Mouse (Mus musculus) heart, embryonic 12.5 days (tissue): ENCODE measurements around the gene Smg7. TPM values are rescaled to one million over a fixed set of nuclear protein-coding genes. Genes with fewer than 3 reads are reported as not detected.

Experiments
- ATAC-seq: fragments of 200-750 bp; cut with Nextera tagmentation; 2 replicates; pipeline ENCODE4 v1.8.0; 2017; ENCODE audit warnings: moderate TSS enrichment, moderate library complexity; ENCODE audit not compliant: insufficient number of reproducible peaks, low FRiP score
- H3K27ac ChIP-seq: fragments of 300-500 bp; sonication (generic); 2 replicates; pipeline ENCODE4 v1.5.1; 2016; ENCODE audit warnings: mild to moderate bottlenecking, moderate library complexity; ENCODE audit not compliant: poor library complexity, severe bottlenecking
- H3K27me3 ChIP-seq: fragments of 300-500 bp; sonication (generic); replicated peaks from 2 replicates; pipeline ENCODE4 v1.6.1; 2016; ENCODE audit warnings: mild to moderate bottlenecking, moderate library complexity
- H3K36me3 ChIP-seq: fragments of 300-500 bp; sonication (generic); 2 replicates; pipeline ENCODE4 v1.6.1; 2016; ENCODE audit warnings: mild to moderate bottlenecking, moderate library complexity
- H3K4me1 ChIP-seq: fragments of 300-500 bp; sonication (generic); replicated peaks from 2 replicates; pipeline ENCODE4 v1.6.1; 2016; ENCODE audit warnings: mild to moderate bottlenecking
- H3K4me2 ChIP-seq: fragments of 300-500 bp; sonication (generic); 2 replicates; pipeline ENCODE4 v1.6.1; 2016; ENCODE audit warnings: mild to moderate bottlenecking, moderate library complexity
- H3K4me3 ChIP-seq: fragments of 300-500 bp; sonication (generic); 2 replicates; pipeline ENCODE4 v1.5.1; 2016; ENCODE audit warnings: mild to moderate bottlenecking
- H3K9ac ChIP-seq: fragments of 300-500 bp; sonication (generic); 2 replicates; pipeline ENCODE4 v1.6.1; 2016; ENCODE audit warnings: mild to moderate bottlenecking, moderate library complexity
- H3K9me3 ChIP-seq: fragments of 300-500 bp; sonication (generic); replicated peaks from 2 replicates; pipeline ENCODE4 v1.6.1; 2016; ENCODE audit warnings: mild to moderate bottlenecking, moderate library complexity
- WGBS: fragments of 180-500 bp; shearing (Covaris S2); methylation state at CpG from one replicate; pipeline ENCODE4 v1.1.7; 2016; 5-methylcytosine and 5-hydroxymethylcytosine counted together
- polyA plus RNA-seq: library from polyadenylated mRNA; unstranded; fragments of >200 nt; fragmentation: Nextera tagmentation; extraction: Ambion mirVana; gene quantifications from 2 replicates; pipeline ENCODE4 v1.2.1, GENCODE M21; 2016

Smg7 gene
- polyA plus RNA-seq, 1 experiment from 2014 or later = 32.3 TPM

DNA sequence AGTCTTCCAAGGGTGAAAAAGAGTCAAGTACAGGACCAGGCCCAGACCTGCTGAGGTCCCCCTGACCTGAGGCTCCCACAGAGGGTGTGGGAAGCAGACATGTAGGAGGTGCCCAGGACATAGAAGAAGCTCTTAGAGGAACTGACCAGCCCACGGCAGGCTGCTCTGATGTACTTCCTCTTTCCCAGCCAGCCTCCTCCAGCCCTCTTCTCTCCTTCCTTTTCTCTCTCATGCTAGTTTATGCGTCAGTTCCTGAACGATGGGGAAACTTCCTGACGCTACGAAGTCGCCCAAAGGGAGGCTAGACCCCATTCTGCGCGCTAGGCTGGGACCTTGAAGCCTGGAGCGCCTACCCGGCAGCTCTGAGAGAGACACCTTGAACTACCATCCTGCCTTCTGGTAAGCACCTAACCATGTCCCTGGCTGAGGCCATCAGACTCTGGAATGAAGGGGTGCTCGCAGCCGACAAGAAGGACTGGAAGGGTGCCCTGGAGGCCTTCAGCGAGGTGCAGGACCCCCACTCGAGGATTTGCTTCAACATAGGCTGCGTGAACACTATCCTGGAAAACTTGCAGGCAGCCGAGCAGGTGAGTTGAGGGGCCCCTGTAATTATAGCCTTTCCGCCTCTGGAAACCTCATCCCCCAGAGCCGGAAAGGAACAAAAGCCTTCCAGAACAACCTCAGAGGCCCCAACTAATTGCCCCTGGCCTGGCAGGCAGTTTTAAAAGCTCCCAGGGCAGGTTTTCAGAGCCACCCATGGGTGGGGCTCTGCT, 94.6 kb downstream of the Smg7 start:
- Histone ChIP-seq H3K4me1 (peaks cover 11% of the 10 kb centered on the region), H3K9me3 (no peaks in the 10 kb centered on the region), H3K27me3 (no peaks in the 10 kb centered on the region), H3K9ac (no peak overlapping the region), H3K4me2 (no peak overlapping the region), H3K27ac (no peak overlapping the region), H3K36me3 (no peaks in the 10 kb centered on the region), H3K4me3 (no peak overlapping the region)
- WGBS = 68% methylated on average over 18 of the region's 18 CpGs
- no peak for ATAC-seq

DNA sequence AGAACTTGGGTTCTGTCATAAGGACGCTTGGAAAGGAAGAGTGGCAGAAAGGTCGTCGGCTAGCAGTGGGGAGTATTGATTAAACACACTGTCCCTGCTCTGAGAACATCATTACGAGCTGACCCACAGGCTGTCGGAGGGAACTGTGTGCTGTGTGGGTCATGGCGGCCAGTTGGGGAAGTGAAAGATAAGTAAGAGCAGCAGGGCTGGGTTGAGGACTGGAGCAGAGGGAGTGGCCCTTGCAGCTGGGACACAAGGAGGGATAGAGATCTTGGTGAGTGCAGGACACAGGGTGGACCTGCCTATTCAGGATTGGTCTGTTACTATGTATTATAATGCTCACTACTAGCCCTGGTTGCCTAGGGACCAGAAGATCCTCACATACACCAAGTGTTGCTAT, 97.5 kb downstream of the Smg7 start:
- no peak overlapping the region for H3K4me3 ChIP-seq
- no peaks in the 10 kb centered on the region for H3K9me3 ChIP-seq
- no peak for ATAC-seq
- no peaks in the 10 kb centered on the region for H3K27me3 ChIP-seq
- peaks cover 11% of the 10 kb centered on the region for H3K4me1 ChIP-seq
- H3K9ac ChIP-seq = no peak overlapping the region
- 68% methylated on average over 6 of the region's 6 CpGs for WGBS
- H3K4me2 ChIP-seq = no peak overlapping the region
- H3K36me3 ChIP-seq = no peaks in the 10 kb centered on the region
- no peak overlapping the region for H3K27ac ChIP-seq

DNA sequence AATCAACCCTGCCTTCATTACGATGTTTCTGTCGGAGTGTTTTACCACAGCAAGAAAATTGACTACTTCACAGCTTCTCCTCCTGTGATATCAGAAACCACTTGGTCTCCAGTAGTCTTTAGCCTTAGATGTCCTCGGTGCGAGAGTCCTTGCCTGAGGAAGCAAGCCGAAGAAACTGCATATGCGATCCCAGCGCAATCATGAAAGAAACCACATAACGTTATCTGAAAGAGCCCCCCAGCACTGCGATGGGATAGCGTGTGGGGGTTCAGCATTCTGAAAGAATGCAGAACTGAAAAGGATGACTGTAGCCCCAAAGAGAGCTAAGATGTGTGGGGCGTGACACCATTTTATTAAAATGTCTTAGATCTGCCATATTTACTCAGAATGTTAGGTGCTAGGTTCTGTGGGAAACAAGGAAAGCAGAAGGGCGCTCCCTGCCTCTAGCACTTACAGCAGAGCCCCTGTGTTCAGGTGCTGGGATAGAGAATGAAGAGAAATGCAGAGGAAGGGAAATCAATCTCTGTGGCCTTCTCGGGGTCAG, 101.7 kb downstream of the Smg7 start:
- Histone ChIP-seq H3K4me1 (peaks cover 16% of the 10 kb centered on the region), H3K9me3 (no peaks in the 10 kb centered on the region), H3K27ac (0 out of 2 replicates have a peak overlapping the region, but pooled peaks have one; percentile 65), H3K4me2 (no peak overlapping the region), H3K36me3 (no peaks in the 10 kb centered on the region), H3K4me3 (no peak overlapping the region), H3K9ac (no peak overlapping the region), H3K27me3 (no peaks in the 10 kb centered on the region)
- no peak for ATAC-seq
- WGBS = 80% methylated on average over 13 of the region's 13 CpGs

DNA sequence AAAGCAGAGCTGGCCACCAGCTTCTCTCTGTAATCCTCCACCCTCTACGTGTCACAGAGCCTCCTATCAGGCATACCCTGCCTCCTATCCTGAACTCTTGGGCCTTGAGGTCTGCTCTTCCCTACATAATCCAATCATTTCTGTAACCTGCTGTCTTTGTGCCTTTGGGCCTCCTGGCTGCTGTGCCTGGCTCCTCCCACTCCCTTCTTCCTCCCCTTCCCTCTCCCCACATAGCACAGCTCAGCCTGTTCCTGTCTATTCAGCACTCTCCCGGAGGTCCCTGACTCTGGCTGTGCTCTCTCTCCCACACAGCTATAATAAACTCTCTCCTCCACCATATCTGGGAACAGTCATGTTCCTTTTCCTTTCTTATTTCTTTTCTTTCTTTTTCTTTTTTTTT, 102.5 kb downstream of the Smg7 start, which contains the start of gene Ncf2:
Gene Ncf2 (plus strand): TSS at position 298 of the 400 bp plus-strand sequence.
- Histone ChIP-seq H3K36me3 (no peaks in the 10 kb centered on the region), H3K27me3 (no peaks in the 10 kb centered on the region), H3K4me3 (no peak within 1 kb of the TSS), H3K27ac (peak within 1 kb of the TSS; percentile 65), H3K4me1 (peaks cover 18% of the 10 kb centered on the region), H3K9me3 (no peaks in the 10 kb centered on the region), H3K9ac (0 out of 2 replicates have a peak within 1 kb of the TSS, but pooled peaks have one; percentile 28), H3K4me2 (no peak within 1 kb of the TSS)
- ATAC-seq = peak; percentile 88
- 8% methylated on average over 2 of the region's 2 CpGs for WGBS

DNA sequence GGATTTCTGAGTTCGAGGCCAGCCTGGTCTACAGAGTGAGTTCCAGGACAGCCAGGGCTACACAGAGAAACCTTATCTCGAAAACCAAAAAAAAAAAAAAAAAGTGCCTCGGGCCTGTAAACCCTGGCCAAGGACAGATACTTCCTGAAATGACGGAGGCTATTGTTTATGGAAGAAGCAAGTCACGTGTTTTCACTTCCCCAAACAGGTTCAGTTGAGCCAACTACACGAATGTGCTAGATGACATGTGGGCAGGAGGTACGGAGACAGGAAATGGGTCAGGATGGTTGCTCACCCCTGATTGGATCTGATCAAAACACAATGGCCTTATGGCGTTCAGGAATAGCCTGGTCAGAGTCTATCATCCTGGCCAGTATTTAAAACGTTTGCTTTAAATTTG, 104.3 kb downstream of the Smg7 start:
- WGBS = 53% methylated on average over 9 of the region's 9 CpGs
- ATAC-seq = peak; percentile 58
- no peak overlapping the region for H3K27ac ChIP-seq

DNA sequence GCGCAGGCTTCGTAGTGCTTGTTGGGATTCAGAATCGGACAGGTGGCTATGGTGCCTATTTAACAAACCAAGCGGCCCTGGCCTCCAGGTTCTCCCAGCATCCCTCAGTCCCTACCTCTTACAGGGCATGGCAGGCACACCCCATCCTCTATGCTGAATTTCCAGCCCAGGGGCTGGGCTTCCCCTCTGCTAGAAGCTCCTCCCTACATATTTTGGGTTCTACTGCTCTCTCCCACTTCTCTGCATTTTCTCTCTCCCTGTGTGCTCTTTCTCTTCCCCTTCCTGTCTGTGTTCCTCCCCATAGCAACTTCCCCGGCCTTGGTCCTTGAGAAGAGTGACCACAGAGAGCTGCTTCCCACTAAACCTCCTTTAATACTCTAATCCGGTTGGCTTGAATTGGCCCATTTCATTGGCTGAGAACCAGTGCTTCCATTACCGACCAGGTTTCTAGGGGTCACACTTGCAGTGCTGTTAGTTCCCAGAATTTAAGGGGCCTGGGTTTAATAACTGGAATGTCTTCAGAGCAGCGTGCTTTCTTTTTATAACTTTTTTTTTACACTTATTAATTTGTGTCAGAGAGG, 105.7 kb downstream of the Smg7 start:
- WGBS = 81% methylated on average over 8 of the region's 8 CpGs

More for the DNA sequence above, 104.3 kb downstream of the Smg7 start:
- no peak overlapping the region for H3K9ac ChIP-seq
- H3K27me3 ChIP-seq = no peaks in the 10 kb centered on the region
- H3K9me3 ChIP-seq = no peaks in the 10 kb centered on the region
- peaks cover 26% of the 10 kb centered on the region for H3K4me1 ChIP-seq
- H3K36me3 ChIP-seq = no peaks in the 10 kb centered on the region
- H3K4me2 ChIP-seq = no peak overlapping the region
- no peak overlapping the region for H3K4me3 ChIP-seq

DNA sequence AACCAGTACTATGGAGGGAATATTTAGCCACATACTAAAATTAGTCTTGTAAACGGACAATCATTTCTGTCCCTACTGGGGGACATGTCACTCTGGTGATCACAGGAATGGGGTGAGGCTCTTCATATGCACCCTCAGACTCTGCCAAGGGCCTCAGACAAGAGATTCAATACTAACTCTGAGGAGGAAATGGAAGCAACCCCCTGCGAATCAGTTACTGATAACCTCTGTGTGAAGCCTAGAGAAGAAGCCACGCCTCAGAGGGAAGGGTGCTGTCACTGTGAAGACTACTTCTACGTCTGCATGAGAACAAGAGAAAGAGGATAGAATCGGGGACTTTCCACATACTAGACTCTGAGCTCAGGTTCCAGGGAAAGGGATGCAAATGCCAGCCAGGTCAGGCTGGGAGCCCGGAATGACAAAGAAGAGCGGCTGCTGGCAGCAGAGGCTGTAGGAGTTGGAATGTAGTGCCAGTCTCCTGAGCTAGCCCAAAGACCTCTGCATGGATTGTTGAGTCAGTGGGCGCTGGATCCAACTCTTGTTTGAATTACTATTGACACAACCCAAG, 106.7 kb downstream of the Smg7 start:
- no peak for ATAC-seq
- no peak overlapping the region for H3K9ac ChIP-seq
- no peaks in the 10 kb centered on the region for H3K36me3 ChIP-seq
- H3K9me3 ChIP-seq = no peaks in the 10 kb centered on the region
- WGBS = 46% methylated on average over 8 of the region's 8 CpGs
- H3K4me1 ChIP-seq = peaks cover 42% of the 10 kb centered on the region
- H3K4me3 ChIP-seq = no peak overlapping the region
- H3K27ac ChIP-seq = no peak overlapping the region
- H3K4me2 ChIP-seq = no peak overlapping the region
- no peaks in the 10 kb centered on the region for H3K27me3 ChIP-seq

More for the DNA sequence above, 105.7 kb downstream of the Smg7 start:
- H3K9me3 ChIP-seq = no peaks in the 10 kb centered on the region
- no peak for ATAC-seq
- H3K4me2 ChIP-seq = no peak overlapping the region
- peaks cover 33% of the 10 kb centered on the region for H3K4me1 ChIP-seq
- H3K9ac ChIP-seq = no peak overlapping the region
- no peak overlapping the region for H3K4me3 ChIP-seq
- H3K27ac ChIP-seq = no peak overlapping the region
- no peaks in the 10 kb centered on the region for H3K27me3 ChIP-seq
- H3K36me3 ChIP-seq = no peaks in the 10 kb centered on the region

DNA sequence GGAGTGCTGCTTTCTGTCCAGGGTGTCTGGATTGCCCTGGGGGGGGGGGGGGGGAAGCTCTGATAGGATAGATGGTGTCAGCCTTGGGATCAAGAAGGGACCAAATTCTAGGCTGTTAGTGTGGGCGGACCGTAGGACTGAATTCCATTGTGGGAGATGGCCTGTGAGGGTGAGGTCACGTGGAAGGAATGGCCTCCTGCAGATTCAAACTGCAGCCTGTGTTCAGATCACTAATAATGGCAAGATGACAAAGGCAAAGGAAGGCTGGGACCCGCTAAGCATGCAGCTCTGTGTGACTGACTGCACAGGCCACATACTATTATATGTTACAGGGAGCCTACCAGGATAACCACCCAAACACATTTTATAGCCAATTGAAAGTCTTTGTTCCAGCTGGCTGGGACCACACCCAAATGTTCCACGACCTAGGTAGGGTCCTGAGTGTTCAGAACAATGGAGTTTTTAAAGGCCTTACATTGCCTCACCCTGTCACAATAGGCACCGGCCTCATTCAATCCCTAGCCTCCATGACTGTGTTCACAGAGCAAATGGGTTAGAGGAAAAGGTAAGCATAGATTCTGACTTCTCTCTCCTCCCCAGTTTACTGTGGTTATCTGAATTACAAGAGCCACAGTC, 108.8 kb downstream of the Smg7 start:
- no peak for ATAC-seq
- Histone ChIP-seq H3K27me3 (no peaks in the 10 kb centered on the region), H3K4me1 (peaks cover 37% of the 10 kb centered on the region), H3K9me3 (no peaks in the 10 kb centered on the region), H3K27ac (no peak overlapping the region), H3K36me3 (no peaks in the 10 kb centered on the region), H3K4me2 (no peak overlapping the region), H3K9ac (no peak overlapping the region), H3K4me3 (no peak overlapping the region)
- WGBS = 56% methylated on average over 6 of the region's 6 CpGs

DNA sequence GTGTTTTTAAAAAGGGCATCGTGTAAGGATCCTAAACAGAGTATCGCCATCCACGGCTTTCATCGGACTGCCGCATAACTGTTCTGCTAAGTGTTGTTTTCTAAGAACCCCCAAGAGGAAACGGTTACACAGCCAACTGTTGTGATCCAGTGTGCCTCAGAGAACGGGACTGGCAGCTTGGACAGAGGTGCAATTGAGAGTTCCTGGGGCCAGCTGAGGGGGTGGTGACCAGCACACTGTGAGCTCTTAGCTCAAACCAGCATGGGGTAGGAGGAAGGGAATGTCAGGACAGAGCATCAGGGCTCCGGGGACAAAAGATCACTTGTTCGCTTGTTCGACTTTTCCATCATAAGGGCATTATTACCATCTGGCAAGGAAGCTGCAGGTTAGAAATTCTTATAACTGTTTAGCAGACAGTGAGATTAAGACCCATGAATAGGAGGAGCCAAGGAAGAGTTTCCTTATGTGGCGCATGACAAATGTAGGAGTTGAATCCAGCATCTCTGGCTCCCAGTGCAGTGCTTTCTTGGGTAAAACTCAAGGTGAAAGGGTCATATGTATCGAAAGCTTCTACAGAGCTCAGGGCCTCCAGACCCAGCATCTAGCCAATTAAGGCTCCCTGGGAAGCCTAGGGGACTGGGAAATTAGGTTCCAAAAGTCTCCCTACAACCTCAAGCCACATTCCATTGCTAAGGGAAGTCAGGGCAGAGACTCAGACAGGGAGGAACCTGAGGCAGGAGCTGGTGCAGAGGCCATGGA, 109.5 kb downstream of the Smg7 start:
- H3K4me3 ChIP-seq = no peak overlapping the region

DNA sequence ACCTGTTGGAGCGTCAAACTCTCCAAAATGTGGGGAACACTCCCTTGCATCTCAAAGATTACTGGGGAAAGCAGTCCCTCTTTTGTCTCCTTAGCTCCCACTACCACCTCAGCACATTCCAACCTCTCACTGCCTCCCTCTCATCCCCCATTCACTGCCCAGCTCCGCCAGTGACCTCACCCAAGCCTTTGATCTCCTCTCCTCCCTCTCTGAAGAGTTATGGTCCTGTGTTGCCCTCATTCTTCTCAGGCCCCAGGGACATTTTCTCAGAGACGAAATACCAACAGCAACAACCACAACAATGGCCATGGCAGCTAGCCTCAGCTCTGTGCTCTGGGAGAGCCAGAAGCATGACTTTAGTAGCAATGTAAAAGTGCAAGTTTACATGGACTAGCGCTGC, 111.2 kb downstream of the Smg7 start:
- Histone ChIP-seq H3K4me3 (no peak overlapping the region), H3K27me3 (no peaks in the 10 kb centered on the region), H3K4me2 (peak overlapping the region; percentile 48), H3K9me3 (no peaks in the 10 kb centered on the region), H3K27ac (peak overlapping the region; percentile 83), H3K36me3 (no peaks in the 10 kb centered on the region), H3K4me1 (peaks cover 37% of the 10 kb centered on the region), H3K9ac (no peak overlapping the region)
- 21% methylated on average over 4 of the region's 4 CpGs for WGBS
- 0 out of 2 replicates have a peak, but pooled peaks have one; percentile 9 for ATAC-seq

More for the DNA sequence above, 109.5 kb downstream of the Smg7 start:
- ATAC-seq = no peak
- Histone ChIP-seq H3K9ac (no peak overlapping the region), H3K27me3 (no peaks in the 10 kb centered on the region), H3K36me3 (no peaks in the 10 kb centered on the region), H3K4me1 (peaks cover 37% of the 10 kb centered on the region), H3K27ac (no peak overlapping the region), H3K4me2 (no peak overlapping the region), H3K9me3 (no peaks in the 10 kb centered on the region)
- 59% methylated on average over 12 of the region's 12 CpGs for WGBS
